Mouse (Mus musculus): ENCODE results near the gene P2rx7.

DNA sequence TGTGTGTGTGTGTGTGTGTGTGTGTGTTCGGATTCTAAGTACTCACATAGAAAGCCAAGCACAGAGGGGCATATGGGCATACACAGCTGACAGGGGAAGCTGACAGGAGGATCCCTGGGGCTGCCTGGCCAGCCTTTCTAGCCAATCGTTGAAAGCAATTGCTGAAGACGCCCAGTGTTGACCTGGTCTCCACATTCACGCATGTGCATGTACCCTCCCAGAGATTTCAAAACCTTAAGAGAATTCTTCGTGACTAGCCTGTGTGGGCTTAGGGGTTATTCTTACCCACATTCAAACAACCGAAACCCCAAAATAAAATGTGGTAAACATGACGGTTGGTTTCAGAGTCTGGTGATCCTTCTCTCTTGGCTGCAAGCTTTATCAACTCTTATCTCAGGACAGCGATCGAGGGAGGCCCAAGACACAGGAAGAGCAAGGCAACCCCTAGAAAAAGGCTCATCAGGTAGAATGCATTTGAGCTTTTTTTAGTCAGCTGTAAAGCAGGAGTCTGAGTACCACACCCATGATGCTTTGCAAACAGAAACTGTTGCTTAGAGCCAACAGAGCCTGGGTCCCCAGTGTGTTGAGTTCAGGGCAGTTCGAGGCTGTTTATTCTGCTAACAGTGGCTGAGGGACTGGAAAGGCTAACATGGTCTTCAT is 54.5 kb downstream of the P2rx7 start:
- TF ChIP-seq POLR2A (IDR thresholded peaks at IDR 0.05; ENCODE audit: borderline replicate concordance, control insufficient read depth, low read depth, low read length) (no peak), CTCF (IDR thresholded peaks at IDR 0.05; ENCODE audit: control insufficient read depth, insufficient read depth, low read length) (no peak)
